Mouse (Mus musculus) thymus, postnatal 4 days (tissue): ENCODE measurements around the gene Mtif3.
A peak's percentile ranks its signal among the peaks of the same experiment; 100 is the strongest.
"Not testable (repeated sequence)": the region's sequence is repeated elsewhere in the genome, so short reads cannot be mapped to it uniquely, and the experiment has no call there.

Experiments used
- DNase-seq: peaks from one replicate; pipeline ENCODE4 v3.0.0; 2021

The Mtif3 gene

DNA sequence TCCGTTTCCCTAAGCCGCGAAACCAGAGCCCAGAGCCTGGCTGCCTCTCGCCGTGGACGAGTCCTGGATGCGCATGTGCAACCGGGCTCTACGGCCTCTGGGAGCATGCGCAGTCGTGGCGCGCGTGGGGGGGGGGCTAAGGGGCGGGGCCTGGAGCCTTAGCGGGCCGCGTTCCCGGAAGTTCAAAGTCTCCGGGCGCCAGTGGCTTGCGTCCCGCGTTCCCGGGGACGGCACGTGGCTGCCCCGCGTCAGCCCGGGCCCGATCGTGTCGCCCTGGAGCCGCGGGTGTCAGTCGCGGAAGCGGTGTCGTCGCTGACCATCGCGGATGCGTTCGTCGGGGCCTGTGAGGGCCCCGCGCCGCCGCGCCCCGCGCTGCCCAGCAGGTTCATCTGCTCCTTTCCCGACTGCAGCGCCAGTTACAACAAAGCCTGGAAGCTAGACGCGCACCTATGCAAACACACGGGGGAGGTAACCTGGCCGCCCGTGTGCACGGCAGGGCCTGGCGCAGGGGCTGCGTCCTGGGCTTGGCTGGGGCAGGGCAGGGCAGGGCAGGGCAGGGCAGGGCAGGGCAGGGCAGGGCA lies 15.0 kb downstream of the Mtif3 start, which contains the start of gene Gtf3a:
Gene Gtf3a (plus strand): TSS at position 150 of the 581 bp plus-strand sequence.
- peak; percentile 89 for DNase-seq

DNA sequence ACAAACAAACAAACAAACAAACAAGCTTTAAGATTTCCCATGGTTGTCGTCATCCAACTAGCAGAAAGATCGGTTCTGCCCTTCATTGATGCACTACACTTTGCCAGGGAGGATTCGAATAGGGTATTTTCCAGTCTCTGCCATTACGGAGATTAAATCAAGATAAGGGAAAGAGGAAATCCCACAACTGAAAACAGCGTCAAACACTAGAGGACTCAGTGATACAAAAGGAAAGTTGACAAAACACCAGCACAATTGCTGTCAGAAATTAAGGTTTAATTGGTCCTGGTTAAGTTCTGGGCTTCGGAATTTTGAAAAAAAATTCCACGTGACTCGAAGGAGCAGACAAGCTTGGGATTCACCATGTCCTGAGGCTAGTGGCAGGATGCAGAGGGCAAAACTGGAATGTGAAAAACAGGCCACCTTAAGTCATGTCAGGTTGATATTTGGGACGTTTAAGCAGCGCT lies 15.5 kb downstream of the Mtif3 start:
- DNase-seq: no peak

DNA sequence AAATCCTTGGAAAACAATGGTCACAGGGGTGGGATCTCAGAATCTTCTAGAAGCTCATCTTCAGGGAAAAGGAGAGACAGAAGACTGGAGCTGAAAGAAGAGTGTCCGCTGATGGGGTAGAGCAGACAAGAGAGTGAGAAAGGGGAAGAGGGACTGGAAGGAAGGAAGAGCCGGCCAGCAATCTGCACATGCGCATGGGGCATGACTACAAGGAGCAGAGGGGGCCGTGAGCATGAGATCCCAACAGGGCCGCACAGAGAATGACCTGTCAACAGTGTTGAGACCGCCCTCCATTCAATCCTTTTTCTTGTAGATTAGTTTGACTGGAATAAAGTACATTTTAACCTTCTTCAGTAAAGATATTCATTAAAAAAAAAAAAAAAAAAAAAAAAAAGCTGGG lies 16.1 kb downstream of the Mtif3 start:
- no peak for DNase-seq

DNA sequence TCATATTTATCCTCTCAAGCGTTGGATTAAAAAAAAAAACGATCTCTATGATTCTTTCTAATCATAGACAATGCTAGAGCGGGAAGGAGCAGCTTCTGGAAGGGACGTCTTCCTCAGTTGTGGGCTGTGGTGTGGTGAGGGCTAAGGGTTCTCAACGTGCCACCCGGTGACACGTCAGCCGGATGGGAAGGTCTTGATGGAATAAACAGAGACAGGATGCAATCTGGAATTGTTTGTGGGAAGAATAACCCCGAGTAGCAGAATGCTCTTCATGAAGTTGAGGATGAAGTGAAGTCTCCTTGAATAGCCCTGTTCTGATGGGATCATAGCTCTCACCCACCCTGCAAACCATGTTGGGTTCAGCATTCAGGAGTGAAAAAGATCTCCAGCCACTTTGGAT lies 16.9 kb downstream of the Mtif3 start:
- no peak for DNase-seq

DNA sequence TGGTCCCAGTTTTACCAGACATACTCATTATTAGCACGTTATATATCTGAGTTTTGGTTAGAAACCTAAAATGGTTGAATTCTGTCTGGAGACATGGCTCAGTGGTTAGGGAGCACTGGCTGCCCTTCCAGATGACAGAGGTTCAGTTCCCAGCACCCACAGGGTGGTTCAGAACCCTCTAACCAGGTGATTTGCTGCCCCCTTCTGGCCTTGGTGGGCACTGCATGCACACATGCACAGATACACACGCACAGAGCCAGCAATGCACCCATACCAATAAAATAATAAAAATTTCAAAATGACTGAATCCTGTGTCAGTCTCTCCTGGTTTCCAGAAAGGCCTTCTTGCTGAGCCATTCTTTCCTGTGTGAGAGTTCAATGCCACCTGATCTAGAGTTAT lies 19.0 kb downstream of the Mtif3 start:
- peak; percentile 42 for DNase-seq

DNA sequence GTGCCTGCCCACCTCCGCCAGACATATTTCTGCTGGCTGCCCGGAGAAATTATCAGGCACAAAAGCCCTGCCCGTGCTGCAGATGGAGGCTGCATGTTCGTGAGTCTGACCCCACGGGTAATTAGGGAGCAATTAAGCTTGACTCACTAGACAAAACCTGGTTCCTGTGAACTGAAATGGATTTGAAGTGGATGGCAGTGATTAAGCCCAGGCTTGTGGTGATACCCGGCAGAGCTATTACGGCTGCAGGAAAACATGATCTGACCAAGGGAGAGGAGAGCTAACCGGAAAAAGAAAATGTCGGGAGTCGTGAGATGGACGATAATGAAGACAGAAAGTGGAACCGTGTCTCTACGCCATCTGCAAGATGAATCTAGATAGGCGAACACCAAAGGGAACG lies 20.6 kb downstream of the Mtif3 start:
- DNase-seq: no peak

DNA sequence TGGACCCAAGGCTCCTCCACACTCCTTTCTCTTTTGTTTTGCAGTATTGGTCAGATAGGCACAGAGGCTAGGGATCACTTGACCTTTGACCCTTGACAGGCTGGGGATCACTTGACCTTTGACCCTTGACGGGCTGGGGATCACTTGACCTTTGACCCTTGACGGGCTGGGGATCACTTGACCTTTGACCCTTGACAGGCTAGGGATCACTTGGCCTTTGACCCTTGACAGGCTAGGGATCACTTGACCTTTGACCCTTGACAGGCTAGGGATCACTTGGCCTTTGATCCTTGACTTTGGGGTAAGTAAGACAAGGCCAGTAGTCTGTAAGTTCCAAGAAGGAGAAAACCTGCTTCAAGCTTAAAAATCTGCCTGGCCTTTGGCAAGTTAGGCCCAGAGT lies 21.7 kb downstream of the Mtif3 start:
- not testable (repeated sequence) for DNase-seq

DNA sequence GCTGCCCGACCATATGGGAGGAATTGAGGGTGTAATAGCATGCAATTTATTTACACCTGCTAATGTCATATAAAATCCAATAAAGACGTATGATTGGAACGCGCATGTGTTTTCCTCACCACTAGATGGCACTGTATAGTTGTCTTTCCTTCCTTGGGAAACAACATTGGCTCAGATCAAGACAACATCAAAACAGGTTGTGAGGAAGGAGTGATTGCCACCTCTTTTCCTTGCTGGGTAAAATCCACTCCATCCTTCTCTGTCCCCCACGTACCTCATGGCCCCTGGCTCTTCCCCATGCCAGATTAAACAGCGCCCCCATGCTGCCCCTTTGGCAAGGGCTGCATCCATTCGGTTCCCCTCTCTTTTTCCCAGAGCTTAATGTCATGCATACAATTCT lies 23.4 kb downstream of the Mtif3 start:
- no peak for DNase-seq

DNA sequence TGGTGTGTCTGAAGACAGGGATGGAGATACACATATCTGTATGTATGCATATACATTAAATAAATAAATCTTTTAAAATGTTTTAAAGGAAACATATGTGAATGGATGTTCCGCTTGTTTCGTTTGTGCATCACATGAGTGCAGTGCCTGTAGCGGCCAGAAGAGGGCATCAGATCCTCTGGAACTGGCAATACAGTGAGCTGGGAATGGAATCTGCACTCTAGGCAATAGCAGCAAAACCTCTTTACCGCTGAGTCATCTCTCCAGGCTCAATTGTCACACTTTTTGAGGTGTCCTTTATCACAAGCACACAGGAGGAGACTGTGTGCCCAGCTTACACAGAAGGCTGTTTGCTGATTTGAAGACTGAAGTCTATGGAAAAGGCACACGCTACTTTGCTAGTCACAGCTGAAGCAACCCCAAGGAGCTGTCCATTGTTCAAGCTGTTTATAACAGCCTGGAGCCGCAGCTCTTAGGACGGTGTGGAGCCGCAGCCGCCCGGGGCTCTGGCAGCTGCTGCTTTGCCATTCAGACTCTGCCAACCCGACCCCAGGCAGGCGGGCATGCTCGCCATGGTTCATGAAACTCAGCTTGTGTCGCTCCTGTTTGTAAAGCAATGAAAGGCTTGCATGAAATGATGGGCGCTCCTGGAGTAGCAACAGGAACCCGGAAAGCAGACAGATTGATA lies 24.3 kb downstream of the Mtif3 start:
- DNase-seq: peak; percentile 63

DNA sequence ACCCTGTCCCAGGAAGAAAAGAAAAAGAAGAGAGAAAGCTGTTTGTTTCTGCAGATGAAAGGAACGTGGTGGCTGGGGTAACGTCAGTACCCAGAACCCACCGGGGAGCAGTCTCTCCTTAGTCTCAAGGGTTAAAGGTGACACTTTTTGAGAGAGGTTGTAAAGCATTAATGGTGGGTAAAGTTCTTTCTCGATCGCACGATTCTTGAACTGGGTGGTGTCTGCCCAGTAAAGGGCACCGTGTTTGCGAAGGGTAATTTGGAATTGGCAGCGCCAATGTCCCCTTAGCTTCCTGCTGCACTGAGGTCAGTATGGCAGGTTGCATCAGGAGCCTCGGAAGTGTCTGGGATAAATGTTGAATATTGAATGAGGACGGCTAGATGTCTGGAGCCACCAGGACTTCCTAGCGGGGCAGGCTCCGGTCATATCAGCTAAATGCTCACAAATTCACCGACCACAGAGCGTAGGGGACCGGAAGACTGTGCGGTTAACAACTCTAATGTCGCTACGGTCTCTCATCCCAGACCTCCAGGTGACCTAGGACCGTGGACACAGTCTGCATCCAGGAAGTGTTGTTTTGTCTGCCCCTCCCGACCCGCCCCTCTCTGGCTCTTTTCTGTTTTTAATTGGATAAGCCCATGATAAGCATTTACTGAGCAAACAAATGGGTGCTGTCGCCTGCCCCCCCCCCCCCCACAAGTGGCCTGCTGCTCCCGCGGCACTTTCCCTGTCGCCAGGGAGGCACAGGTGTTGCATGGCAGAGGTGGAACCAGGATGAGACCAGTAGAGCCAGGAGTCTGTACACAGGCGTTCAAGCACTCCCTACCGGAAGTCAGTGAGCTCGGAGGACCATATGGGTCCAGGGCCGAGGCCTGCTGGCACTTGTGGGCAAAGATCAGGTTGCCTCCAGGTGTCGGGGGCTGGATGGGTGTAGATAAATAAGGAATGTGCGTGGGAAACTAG lies 25.8 kb downstream of the Mtif3 start:
- no peak for DNase-seq

DNA sequence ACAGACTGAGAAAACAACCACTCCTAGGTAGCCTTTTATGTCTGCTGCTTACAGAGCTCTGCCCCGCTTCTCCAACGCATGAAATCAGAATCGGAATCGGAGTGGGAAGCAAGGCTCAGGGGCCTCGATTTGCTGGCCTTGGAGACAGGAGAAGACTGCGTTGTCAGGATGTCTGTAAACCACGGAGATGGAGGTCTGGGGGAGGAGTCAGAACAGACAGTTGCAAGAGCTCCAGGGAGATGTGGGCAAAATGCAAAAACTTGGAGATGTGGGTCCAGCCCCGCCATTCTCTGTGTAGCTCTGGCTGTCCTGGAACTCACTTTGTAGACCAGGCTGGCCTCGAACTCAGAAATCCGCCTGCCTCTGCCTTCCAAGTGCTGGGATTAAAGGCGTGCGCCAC lies 30.1 kb downstream of the Mtif3 start:
- DNase-seq: no peak

DNA sequence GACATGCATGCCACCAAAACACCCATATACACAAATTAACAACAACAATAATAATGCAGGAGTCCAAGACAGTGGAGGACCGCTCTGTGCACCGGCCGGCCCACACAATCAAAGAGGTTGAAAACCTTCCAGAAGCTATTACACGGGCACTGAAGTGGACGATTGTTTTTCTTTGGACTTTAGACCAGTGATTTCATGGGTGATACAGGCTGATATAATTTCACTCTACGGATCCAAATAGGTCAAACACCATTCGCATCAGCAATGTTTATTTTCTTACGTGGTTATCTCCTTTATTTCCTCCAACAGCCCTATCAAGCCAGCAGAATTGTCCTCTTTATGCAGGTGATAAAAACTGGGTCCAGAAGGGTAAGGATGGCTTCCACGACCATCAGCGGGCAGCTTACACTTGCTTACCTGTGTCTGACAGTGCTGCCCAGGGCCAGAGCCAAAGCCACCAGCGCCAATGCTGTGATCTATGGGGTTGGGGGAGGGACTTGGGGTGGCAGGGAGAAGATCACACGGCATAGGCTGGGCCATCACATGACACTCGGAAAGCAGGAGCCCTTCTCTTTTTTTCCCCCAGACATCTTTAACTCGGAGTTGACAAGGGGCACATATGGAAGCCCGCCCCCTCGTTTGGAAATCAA lies 31.6 kb downstream of the Mtif3 start:
- DNase-seq: no peak

DNA sequence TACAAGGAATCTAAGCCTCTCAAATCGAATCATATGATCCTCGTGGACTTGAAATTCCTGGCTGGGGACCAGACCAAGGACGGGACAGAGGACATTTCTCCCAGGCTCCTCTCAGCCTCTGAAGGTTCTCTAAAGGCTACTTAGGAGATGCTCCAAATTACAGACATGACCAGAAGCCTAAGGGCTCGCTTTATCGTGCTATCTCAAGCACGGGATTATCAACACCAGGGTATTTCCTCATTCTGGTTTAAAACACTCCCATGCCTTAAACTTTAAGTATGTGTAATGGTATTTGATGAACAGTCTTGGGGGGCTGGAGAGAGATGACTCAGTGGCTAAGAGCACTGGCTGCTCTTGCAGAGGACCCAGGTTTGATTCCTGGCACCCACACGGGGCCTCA lies 32.2 kb downstream of the Mtif3 start:
- DNase-seq: no peak

DNA sequence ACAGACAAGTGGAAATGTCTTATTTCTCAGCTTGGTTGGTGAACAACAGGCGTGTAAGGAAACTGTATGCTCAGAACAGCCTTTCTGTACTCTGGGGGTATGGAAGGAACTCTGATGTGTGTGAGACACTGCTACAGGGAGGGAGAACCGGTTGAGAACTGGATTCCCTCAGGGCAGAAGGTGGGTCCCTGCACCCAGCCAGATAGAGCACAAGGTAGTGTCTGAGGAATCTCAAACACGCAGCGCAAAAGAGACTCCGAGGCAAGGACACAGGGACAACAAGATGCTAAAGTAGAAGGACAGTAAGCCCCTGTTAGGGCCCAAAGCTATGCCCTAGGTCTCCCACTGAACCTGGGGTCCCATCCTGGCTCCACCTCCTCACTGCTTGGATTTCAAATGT lies 36.9 kb downstream of the Mtif3 start:
- no peak for DNase-seq

DNA sequence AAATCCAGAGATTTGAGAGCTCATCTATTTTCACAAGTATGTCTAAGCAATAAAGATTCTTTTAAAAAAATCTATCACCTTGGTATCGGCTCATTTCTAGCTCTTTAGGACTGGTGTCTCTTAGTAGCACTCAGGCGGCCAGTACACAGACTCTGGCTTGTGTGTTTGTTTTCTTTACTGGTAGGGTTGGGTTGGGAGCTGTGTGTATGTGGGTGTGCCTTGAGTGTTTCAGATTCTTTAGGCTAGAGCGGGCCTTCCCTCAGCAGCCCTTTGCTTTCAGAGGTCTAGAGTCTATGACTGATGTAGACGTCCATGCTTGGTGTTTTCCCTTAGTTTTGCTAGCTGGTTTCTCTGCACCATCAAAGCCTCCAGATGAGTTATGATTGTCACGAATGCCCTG lies 40.1 kb downstream of the Mtif3 start:
- DNase-seq: no peak

DNA sequence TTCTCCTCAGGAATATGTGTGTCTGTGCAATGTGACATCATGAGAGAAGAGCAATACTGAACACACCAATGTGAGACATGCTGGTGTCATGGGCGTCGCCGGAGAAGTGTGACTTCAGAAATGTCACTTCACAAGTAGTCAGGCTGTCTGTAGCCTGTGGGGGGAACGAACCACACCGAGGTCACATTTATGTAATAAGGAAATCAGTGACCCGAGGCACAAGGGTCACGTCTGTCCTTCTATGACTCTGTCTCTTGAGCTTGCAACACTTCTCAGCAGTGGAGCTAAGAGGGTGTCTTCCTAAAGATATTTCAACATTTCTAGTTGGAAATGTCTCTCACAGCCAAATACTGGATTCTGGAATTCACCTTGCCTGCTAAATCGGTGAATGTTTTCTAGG lies 42.4 kb downstream of the Mtif3 start:
- DNase-seq: no peak

DNA sequence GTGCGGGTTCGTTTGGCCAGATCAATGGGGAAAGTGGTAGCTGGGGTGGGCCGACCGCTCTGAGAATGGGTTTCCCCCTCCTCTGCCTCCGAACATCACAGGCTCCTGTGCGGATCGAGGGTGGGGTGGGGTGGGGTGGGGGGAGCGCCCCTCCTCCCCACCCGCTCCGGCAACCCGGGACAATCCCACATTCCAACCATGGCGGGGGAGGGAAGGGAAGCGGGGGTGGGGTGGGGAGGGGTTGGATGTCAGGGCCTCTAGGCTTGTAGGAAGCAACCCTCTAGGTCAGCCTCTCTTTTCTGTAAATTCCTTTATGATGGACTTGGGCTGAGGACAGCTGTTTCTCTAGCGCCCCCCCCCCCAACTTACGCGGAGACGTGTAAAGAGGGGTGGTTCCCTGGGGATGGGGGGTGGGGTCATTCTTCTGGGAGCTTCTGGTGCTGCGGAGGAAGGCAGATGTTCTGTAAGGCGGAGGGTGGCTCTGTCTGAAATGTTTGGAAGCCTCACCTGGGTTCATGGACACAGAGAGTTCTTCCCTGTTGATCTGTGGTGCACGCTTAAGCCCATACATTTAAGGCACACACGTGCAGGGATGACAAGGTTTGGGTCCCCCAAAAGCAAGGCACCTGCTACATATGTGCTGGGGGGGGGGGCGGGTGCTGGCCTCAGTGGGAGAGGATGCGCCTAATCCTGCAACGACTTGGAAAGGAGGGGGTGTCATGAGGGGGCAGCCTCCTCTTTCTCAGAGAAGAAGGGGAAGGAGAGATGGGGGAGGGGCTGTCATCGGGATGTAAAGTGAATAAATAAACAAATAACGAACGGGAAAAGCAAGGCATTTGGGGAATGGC lies 43.1 kb downstream of the Mtif3 start:
- no peak for DNase-seq

DNA sequence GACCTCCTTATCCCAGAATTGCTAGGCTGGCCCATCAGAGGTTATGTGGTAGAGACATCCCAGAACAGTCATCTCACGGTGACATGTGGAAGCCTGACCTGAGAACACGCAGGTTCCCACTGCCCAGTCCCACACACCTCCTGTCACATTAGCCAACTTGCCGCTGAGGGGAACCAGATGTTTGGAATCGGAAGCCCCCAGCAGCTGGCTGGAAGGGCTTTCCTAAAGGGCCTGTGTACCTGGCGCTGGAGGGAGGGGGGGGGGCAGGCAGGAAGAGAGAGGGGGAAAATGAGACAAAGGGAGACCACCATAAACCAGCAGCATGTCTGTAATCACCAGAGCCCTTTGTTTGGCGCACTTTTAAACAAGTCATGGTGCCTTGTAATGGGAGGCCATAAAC lies 43.7 kb downstream of the Mtif3 start:
- no peak for DNase-seq

DNA sequence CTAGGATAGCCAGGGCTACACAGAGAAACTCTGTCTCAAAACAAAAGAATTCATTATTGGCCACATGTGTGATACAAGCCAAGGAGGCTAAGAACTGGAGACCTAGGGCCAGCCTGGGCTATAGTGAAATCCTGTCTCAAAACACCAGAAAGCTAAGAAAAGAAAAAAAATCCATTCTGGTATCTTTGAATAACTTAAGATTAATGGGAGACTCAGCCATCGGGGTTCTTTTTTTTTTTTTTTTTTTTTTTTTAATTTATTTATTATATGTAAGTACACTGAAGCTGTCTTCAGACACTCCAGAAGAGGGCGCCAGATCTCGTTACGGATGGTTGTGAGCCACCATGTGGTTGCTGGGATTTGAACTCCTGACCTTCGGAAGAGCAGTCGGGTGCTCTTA lies 46.2 kb downstream of the Mtif3 start:
- DNase-seq: not testable (repeated sequence)

DNA sequence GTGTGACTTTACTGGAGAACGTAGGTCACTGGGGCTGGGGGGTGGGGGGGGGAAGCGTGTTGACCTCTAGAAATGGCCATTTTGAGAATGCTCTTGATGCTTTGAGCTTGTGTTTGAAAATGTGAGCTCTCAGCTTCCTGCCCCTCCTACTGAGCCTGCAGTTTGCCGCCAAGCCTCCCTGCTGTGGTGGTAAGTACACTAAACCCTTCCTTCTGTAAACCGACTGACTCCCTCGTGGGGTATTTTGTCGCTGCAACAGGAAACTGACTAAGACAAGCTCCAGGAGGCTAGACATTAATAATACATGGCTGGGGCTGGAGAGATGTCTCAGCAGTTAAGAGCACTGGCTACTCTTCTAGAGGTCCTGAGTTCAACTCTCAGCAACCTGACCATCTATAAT lies 46.8 kb downstream of the Mtif3 start:
- DNase-seq: no peak

DNA sequence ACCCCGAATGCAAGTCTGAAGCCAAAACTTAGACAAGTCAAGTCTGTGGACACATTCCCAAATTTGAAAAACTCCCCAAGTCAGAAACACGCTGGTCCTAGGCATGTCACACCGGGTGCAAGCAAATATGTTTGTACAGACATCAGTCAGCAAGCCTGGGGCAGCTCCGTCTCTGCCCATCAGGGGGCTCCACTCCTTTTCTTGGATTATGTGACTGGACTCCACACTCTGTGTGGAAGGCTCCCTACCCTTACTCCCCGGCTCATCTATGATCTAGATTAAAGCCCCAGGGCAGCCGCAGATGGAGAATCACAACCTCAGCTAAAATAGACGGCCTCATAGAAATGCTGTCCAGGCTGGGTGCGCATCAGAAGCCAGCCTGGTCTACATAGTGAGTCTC lies 47.3 kb downstream of the Mtif3 start:
- peak; percentile 38 for DNase-seq

DNA sequence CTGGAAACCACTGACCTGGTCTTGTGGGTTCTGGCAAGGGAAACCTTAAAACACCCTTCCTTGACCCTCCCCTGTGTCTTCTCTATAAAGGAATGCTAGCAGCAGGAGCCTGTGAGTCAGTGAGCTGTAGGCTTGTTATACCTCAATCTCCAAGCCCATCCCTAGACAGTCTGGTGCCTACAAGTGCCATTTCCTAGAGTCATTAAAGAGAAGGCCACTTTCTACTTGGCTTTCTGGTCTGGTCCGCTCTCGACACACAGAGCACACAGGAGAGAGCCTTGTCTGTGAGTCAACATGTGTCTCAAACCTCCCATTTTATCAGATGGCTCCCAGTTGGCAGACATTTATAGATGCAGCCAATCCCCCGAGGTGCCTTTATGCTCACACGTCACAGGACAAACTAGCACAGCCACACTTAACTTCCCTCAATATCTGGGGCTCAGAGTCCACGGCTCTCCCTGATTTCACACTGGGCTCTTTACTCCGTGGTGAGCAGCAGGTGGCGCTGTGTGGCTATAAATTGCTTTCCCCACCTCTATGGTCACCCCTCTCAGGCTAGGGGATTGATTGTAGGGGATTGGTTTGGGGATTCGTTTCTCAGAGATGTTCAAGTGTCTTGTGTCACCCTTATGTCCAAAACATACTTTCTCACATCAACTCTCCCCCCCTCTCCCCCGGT lies 49.4 kb downstream of the Mtif3 start:
- peak; percentile 82 for DNase-seq
